Mouse (Mus musculus): Measurements from ENCODE around the gene Baz2b.
A peak's percentile ranks its signal among the peaks of the same experiment; 100 is the strongest.

Baz2b gene

GRCm38 (mm10) chr2:60053222-60054010 is 156.2 kb downstream of the Baz2b start:
- DNase-seq (ENCODE audit: low read depth, low spot score): no peak

GRCm38 (mm10) chr2:60050667-60051460 is 158.8 kb downstream of the Baz2b start:
- DNase-seq (ENCODE audit: low read depth, low spot score): no peak

- DNase-seq (ENCODE audit: low read depth, low spot score): no peak
Observed at GRCm38 (mm10) chr2:60049889-60050288, 159.8 kb downstream of the Baz2b start.

- DNase-seq (ENCODE audit: low read depth, low spot score): no peak
Observed at GRCm38 (mm10) chr2:60049351-60049750, 160.3 kb downstream of the Baz2b start.

GRCm38 (mm10) chr2:60045995-60046394 is 163.6 kb downstream of the Baz2b start:
- DNase-seq (ENCODE audit: low read depth, low spot score): no peak

GRCm38 (mm10) chr2:60044988-60045387 is 164.7 kb downstream of the Baz2b start:
- no peak for DNase-seq (ENCODE audit: low read depth, low spot score)

- DNase-seq (ENCODE audit: low read depth, low spot score): no peak
Observed at GRCm38 (mm10) chr2:60044540-60044939, 165.1 kb downstream of the Baz2b start.

- DNase-seq (ENCODE audit: low read depth, low spot score): no peak
Observed at GRCm38 (mm10) chr2:60042699-60043098, 166.9 kb downstream of the Baz2b start.

GRCm38 (mm10) chr2:60041485-60042274 is 168.0 kb downstream of the Baz2b start:
- DNase-seq (ENCODE audit: low read depth, low spot score): no peak

- DNase-seq (ENCODE audit: low read depth, low spot score): no peak
Observed at GRCm38 (mm10) chr2:60040162-60040561, 169.5 kb downstream of the Baz2b start.

- peak; percentile 21 for DNase-seq (ENCODE audit: low read depth, low spot score)
Observed at GRCm38 (mm10) chr2:60037011-60037551, 172.6 kb downstream of the Baz2b start.

- DNase-seq (ENCODE audit: low read depth, low spot score): no peak
Observed at GRCm38 (mm10) chr2:60036361-60036760, 173.3 kb downstream of the Baz2b start.

GRCm38 (mm10) chr2:60030991-60031390 is 178.6 kb downstream of the Baz2b start:
- no peak for DNase-seq (ENCODE audit: low read depth, low spot score)

GRCm38 (mm10) chr2:60029020-60029419 is 180.6 kb downstream of the Baz2b start:
- DNase-seq (ENCODE audit: low read depth, low spot score): no peak

- DNase-seq (ENCODE audit: low read depth, low spot score): no peak
Observed at GRCm38 (mm10) chr2:60027166-60027565, 182.5 kb downstream of the Baz2b start.

- no peak for DNase-seq (ENCODE audit: low read depth, low spot score)
Observed at GRCm38 (mm10) chr2:60026554-60026953, 183.1 kb downstream of the Baz2b start.

- DNase-seq (ENCODE audit: low read depth, low spot score): no peak
Observed at GRCm38 (mm10) chr2:60023777-60024176, 185.9 kb downstream of the Baz2b start.

- no peak for DNase-seq (ENCODE audit: low read depth, low spot score)
Observed at GRCm38 (mm10) chr2:60021556-60021955, 188.1 kb downstream of the Baz2b start.

- no peak for DNase-seq (ENCODE audit: low read depth, low spot score)
Observed at GRCm38 (mm10) chr2:60021138-60021537, 188.5 kb downstream of the Baz2b start.

- no peak for DNase-seq (ENCODE audit: low read depth, low spot score)
Observed at GRCm38 (mm10) chr2:60019546-60020250, 189.9 kb downstream of the Baz2b start.

GRCm38 (mm10) chr2:60018875-60019501 is 190.7 kb downstream of the Baz2b start:
- DNase-seq (ENCODE audit: low read depth, low spot score): no peak

Data from telencephalon, adult 2 months (tissue).